Comparison of ENCODE assay signal across 10 mouse cellular contexts in the genomic region with DNA sequence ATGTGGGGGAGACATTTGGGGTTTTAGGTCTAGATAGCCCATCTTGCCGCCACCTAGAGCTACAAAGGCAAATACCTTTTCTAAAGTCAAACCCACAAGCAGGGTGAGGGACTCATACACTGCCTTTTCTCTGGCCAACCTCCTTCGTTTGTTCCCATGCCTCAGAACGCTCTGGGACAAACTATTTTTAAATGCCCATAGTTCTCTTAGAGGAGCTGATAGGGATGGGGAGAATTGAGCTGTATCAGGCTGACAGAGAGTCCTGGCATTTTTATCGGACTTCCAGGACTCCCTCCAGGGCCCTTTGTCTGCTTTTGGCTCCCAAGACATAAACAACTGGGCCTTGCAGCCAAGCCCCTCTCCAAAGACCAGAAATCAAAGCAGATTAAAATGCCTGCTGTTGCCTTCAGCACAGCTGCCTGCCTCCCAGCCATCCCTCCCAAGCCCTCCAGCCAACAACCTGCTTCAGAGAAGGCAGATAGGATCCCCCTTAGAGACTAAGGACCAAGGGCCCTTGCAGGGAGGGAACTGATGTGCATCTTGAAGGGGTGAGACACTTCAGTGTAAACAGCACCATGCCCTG. TPM values are rescaled to one million over a fixed set of nuclear protein-coding genes. Genes with fewer than 3 reads are reported as not detected.
A peak's percentile ranks its signal among the peaks of the same experiment; 100 is the strongest.
DNase-seq lines count a peak whose midpoint lies in the region; ATAC-seq and TF ChIP-seq lines count a peak whose summit lies in the region.
"Had no signal": no experiment of that assay in that cellular context is flagged by ENCODE, and none has a peak within 500 bp of the region (broad histone marks: within the 10 kb centered on the region; RNA-seq: fewer than 3 reads in every experiment).

No protein-coding gene starts in this region.

- H3K27ac ChIP-seq in forebrain, embryonic 14.5 days (ENCODE audit: low read depth, low read length), result no peak overlapping the region
- no peak overlapping the region for H3K27ac ChIP-seq in forebrain, embryonic 15.5 days (replicated peaks)
- H3K27ac ChIP-seq in lung, embryonic 14.5 days (ENCODE audit: low read depth), result no peak overlapping the region
- H3K27ac ChIP-seq in heart, postnatal 0 days (ENCODE audit: low read depth), result peak overlapping the region; percentile 86

- TF ChIP-seq POLR2A in brain, embryonic 14.5 days (IDR thresholded peaks at IDR 0.05; ENCODE audit: borderline replicate concordance, extremely low read depth, insufficient read depth, insufficient read length, poor library complexity, severe bottlenecking), result no peak

- H3K9me3 ChIP-seq in forebrain, embryonic 14.5 days (replicated peaks; ENCODE audit: control insufficient read depth, low read length), result no peaks in the 10 kb centered on the region
- H3K9me3 ChIP-seq in forebrain, embryonic 15.5 days, result no peaks in the 10 kb centered on the region
- H3K9me3 ChIP-seq in lung, embryonic 14.5 days (ENCODE audit: low read depth, low read length), result no peaks in the 10 kb centered on the region
- no peaks in the 10 kb centered on the region for H3K9me3 ChIP-seq in heart, postnatal 0 days (replicated peaks; ENCODE audit: control insufficient read depth, low read length)

- H3K27me3 ChIP-seq in forebrain, embryonic 14.5 days (replicated peaks; ENCODE audit: control insufficient read depth, insufficient read depth, low read length), result no peaks in the 10 kb centered on the region
- H3K27me3 ChIP-seq in forebrain, embryonic 15.5 days, result no peaks in the 10 kb centered on the region
- H3K27me3 ChIP-seq in lung, embryonic 14.5 days (ENCODE audit: insufficient read depth, low read length), result no peaks in the 10 kb centered on the region
- no peaks in the 10 kb centered on the region for H3K27me3 ChIP-seq in heart, postnatal 0 days (ENCODE audit: control insufficient read depth, insufficient read depth, low read length)

- no peak for ATAC-seq in forebrain, embryonic 14.5 days
- ATAC-seq in forebrain, embryonic 15.5 days (replicated peaks), result no peak
- ATAC-seq in lung, embryonic 14.5 days (ENCODE audit: insufficient read depth), result no peak
- peak; percentile 68 for ATAC-seq in heart, postnatal 0 days (ENCODE audit: insufficient read depth, low read depth)
- ATAC-seq: intestine, postnatal 0 days had no signal

- no peak overlapping the region for H3K9ac ChIP-seq in forebrain, embryonic 14.5 days (ENCODE audit: low read length)
- H3K9ac ChIP-seq in forebrain, embryonic 15.5 days (replicated peaks), result no peak overlapping the region
- no peak overlapping the region for H3K9ac ChIP-seq in lung, embryonic 14.5 days
- H3K9ac ChIP-seq in heart, postnatal 0 days (replicated peaks; ENCODE audit: low read depth, low read length), result no peak overlapping the region

- H3K4me1 ChIP-seq in forebrain, embryonic 14.5 days (ENCODE audit: control insufficient read depth, insufficient read depth, low read length), result no peaks in the 10 kb centered on the region
- peaks cover 4% of the 10 kb centered on the region for H3K4me1 ChIP-seq in forebrain, embryonic 15.5 days
- H3K4me1 ChIP-seq in lung, embryonic 14.5 days (ENCODE audit: insufficient read depth), result no peaks in the 10 kb centered on the region
- peaks cover 25% of the 10 kb centered on the region for H3K4me1 ChIP-seq in heart, postnatal 0 days (ENCODE audit: control insufficient read depth, insufficient read depth)

- no peak for TF ChIP-seq EP300 in heart, postnatal 0 days (IDR thresholded peaks at IDR 0.05; ENCODE audit: low read depth)

- DNase-seq in forebrain, embryonic 14.5 days (ENCODE audit: low spot score), result peak; percentile 23
- peak; percentile 58 for DNase-seq in lung, embryonic 14.5 days
- no peak for DNase-seq in lung, postnatal 36 days
- DNase-seq in brain, embryonic 14.5 days (ENCODE audit: low read depth), result peak; percentile 48
- DNase-seq in heart, postnatal 0 days (ENCODE audit: low spot score), result peak; percentile 57
- no peak for DNase-seq in adrenal gland, postnatal 25 days
- no peak for DNase-seq in c-Kit-positive CD71-positive TER-119-positive erythroid progenitor cells, embryonic 14.5 days (ENCODE audit: low spot score)
- DNase-seq: embryo, embryonic 11 days had no signal

- H3K4me3 ChIP-seq in forebrain, embryonic 14.5 days (ENCODE audit: low read depth, low read length), result no peak overlapping the region
- H3K4me3 ChIP-seq in forebrain, embryonic 15.5 days, result no peak overlapping the region
- H3K4me3 ChIP-seq in lung, embryonic 14.5 days (ENCODE audit: low read depth, low read length), result no peak overlapping the region
- no peak overlapping the region for H3K4me3 ChIP-seq in heart, postnatal 0 days (ENCODE audit: low read depth, low read length)

- no peak for TF ChIP-seq CTCF in lung, embryonic 14.5 days (IDR thresholded peaks at IDR 0.05; ENCODE audit: low read depth)
- TF ChIP-seq CTCF in brain, embryonic 14.5 days (IDR thresholded peaks at IDR 0.05; ENCODE audit: borderline replicate concordance, extremely low read depth, insufficient read depth, insufficient read length), result no peak
- TF ChIP-seq CTCF in heart, postnatal 0 days (IDR thresholded peaks at IDR 0.05; ENCODE audit: low read depth), result no peak

- H3K36me3 ChIP-seq in forebrain, embryonic 14.5 days (ENCODE audit: control insufficient read depth, insufficient read depth, low read length), result peaks cover 28% of the 10 kb centered on the region
- H3K36me3 ChIP-seq in forebrain, embryonic 15.5 days, result peaks cover 22% of the 10 kb centered on the region; the same call in 1 of the 2 replicates
- H3K36me3 ChIP-seq in lung, embryonic 14.5 days (ENCODE audit: insufficient read depth), result 0 out of 2 replicates have a peak, but pooled peaks cover under 1% of the 10 kb centered on the region
- H3K36me3 ChIP-seq in heart, postnatal 0 days (replicated peaks; ENCODE audit: control insufficient read depth, insufficient read depth, low read length), result peaks cover 5% of the 10 kb centered on the region

- no peak overlapping the region for H3K4me2 ChIP-seq in forebrain, embryonic 14.5 days (ENCODE audit: low read length)
- no peak overlapping the region for H3K4me2 ChIP-seq in forebrain, embryonic 15.5 days (replicated peaks)
- H3K4me2 ChIP-seq in lung, embryonic 14.5 days, result no peak overlapping the region
- peak overlapping the region; percentile 36; the same call in 1 of the 2 replicates for H3K4me2 ChIP-seq in heart, postnatal 0 days (ENCODE audit: low read depth, low read length)

- WGBS in forebrain, embryonic 14.5 days, result 64% methylated on average over 4 of the region's 4 CpGs
- 54% methylated on average over 4 of the region's 4 CpGs for WGBS in forebrain, embryonic 15.5 days
- 44% methylated on average over 4 of the region's 4 CpGs for WGBS in lung, embryonic 14.5 days
- WGBS in heart, postnatal 0 days, result 25% methylated on average over 4 of the region's 4 CpGs

RNA-seq across cellular contexts. Expression of gene Kdm2b, which starts 51.6 kb away (rescaled TPM):
- 73.8 and 94.1 TPM in 2 replicates for polyA plus RNA-seq in forebrain, embryonic 14.5 days (2014; fragmentation: Nextera tagmentation; extraction: Ambion mirVana)
- polyA plus RNA-seq in forebrain, embryonic 15.5 days (2015; fragmentation: Nextera tagmentation; extraction: Ambion mirVana), result 138 and 141 TPM in 2 replicates
- polyA plus RNA-seq in lung, embryonic 14.5 days (2014; fragmentation: Nextera tagmentation; extraction: Ambion mirVana), result 38.5 and 46.7 TPM in 2 replicates
- polyA plus RNA-seq in brain, embryonic 14.5 days (2012; rRNA removed), result 81.7 and 102 TPM in 2 replicates
- total RNA-seq in heart, postnatal 0 days (2014; rRNA removed; ENCODE audit: low replicate concordance), result 29.3 and 38.8 TPM in 2 replicates
- polyA plus RNA-seq in heart, postnatal 0 days (2015; fragmentation: Nextera tagmentation; extraction: Ambion mirVana), result 12.4 and 14.7 TPM in 2 replicates
- total RNA-seq in adrenal gland, postnatal 25 days (2021), result 16.4 and 22.7 TPM in 2 replicates

Comparison
In these comparisons a context has a peak if more than half of its experiments do, and no peak if none do; other contexts are left out.
1. DNase-seq: peak in forebrain, embryonic 14.5 days (single experiment), lung, embryonic 14.5 days (single experiment), brain, embryonic 14.5 days (single experiment) and heart, postnatal 0 days (single experiment); none in lung, postnatal 36 days (single experiment), adrenal gland, postnatal 25 days (single experiment) and c-Kit-positive CD71-positive TER-119-positive erythroid progenitor cells, embryonic 14.5 days (single experiment).